Mouse (Mus musculus) megakaryocyte, embryonic 14.5 days (primary cell): Measurements from ENCODE around the gene Kdsr.

Source experiments
- FLI1 ChIP-seq: IDR thresholded peaks from 2 replicates; pipeline ENCODE4 v1.6.1; 2012; ENCODE audit warnings: low read length, inconsistent platforms, mixed read lengths
- GATA1 ChIP-seq: IDR thresholded peaks from 3 replicates; pipeline ENCODE4 v1.6.1; 2012; ENCODE audit warnings: mixed read lengths, low read length, inconsistent platforms, borderline replicate concordance

- TF ChIP-seq GATA1 (no peak), FLI1 (no peak)
Measured at GRCm38 (mm10) chr1:106678060-106678478, 81.5 kb downstream of the Kdsr start.
